Mouse (Mus musculus): ENCODE data around the gene Cry1. TPM values are rescaled to one million over a fixed set of nuclear protein-coding genes. Genes with fewer than 3 reads are reported as not detected.

The Cry1 gene
- polyA plus RNA-seq, 1 experiment from 2014 or later, result 14.7 TPM

GRCm38 (mm10) chr10:85183619-85184018 is 1.2 kb downstream of the Cry1 start:
- Histone ChIP-seq H3K4me1 (ENCODE audit: control insufficient read depth, insufficient read depth, low read length) (peaks cover 7% of the 10 kb centered on the region), H3K27ac (ENCODE audit: low read depth, low read length) (no peak overlapping the region), H3K27me3 (ENCODE audit: control insufficient read depth, insufficient read depth, low read length) (no peaks in the 10 kb centered on the region), H3K4me3 (ENCODE audit: low read depth, low read length) (peak overlapping the region; percentile 79), H3K9ac (ENCODE audit: low read depth, low read length) (peak overlapping the region; percentile 54), H3K36me3 (ENCODE audit: control insufficient read depth, insufficient read depth, low read length) (no peaks in the 10 kb centered on the region), H3K4me2 (peak overlapping the region; percentile 86), H3K9me3 (replicated peaks; ENCODE audit: control insufficient read depth, low read length) (no peaks in the 10 kb centered on the region)
- 3% methylated on average over 11 of the region's 11 CpGs for WGBS (ENCODE audit: insufficient replicate concordance)
- no peak for ATAC-seq (replicated peaks; ENCODE audit: insufficient number of reproducible peaks, low FRiP score, low TSS enrichment)

GRCm38 (mm10) chr10:85182766-85183165 is 2.1 kb downstream of the Cry1 start:
- Histone ChIP-seq H3K4me2 (peak overlapping the region; percentile 86), H3K4me3 (ENCODE audit: low read depth, low read length) (no peak overlapping the region), H3K9me3 (replicated peaks; ENCODE audit: control insufficient read depth, low read length) (no peaks in the 10 kb centered on the region), H3K36me3 (ENCODE audit: control insufficient read depth, insufficient read depth, low read length) (no peaks in the 10 kb centered on the region), H3K4me1 (ENCODE audit: control insufficient read depth, insufficient read depth, low read length) (peaks cover 7% of the 10 kb centered on the region), H3K27ac (ENCODE audit: low read depth, low read length) (no peak overlapping the region), H3K9ac (ENCODE audit: low read depth, low read length) (no peak overlapping the region), H3K27me3 (ENCODE audit: control insufficient read depth, insufficient read depth, low read length) (no peaks in the 10 kb centered on the region)
- no peak for ATAC-seq (replicated peaks; ENCODE audit: insufficient number of reproducible peaks, low FRiP score, low TSS enrichment)
- WGBS (ENCODE audit: insufficient replicate concordance), result 88% methylated on average over 10 of the region's 10 CpGs

- WGBS (ENCODE audit: insufficient replicate concordance), result 71% methylated on average over 2 of the region's 2 CpGs
- Histone ChIP-seq H3K4me3 (ENCODE audit: low read depth, low read length) (no peak overlapping the region), H3K4me2 (no peak overlapping the region), H3K9me3 (replicated peaks; ENCODE audit: control insufficient read depth, low read length) (no peaks in the 10 kb centered on the region), H3K9ac (ENCODE audit: low read depth, low read length) (no peak overlapping the region), H3K36me3 (ENCODE audit: control insufficient read depth, insufficient read depth, low read length) (no peaks in the 10 kb centered on the region), H3K4me1 (ENCODE audit: control insufficient read depth, insufficient read depth, low read length) (no peaks in the 10 kb centered on the region), H3K27me3 (ENCODE audit: control insufficient read depth, insufficient read depth, low read length) (no peaks in the 10 kb centered on the region), H3K27ac (ENCODE audit: low read depth, low read length) (no peak overlapping the region)
- no peak for ATAC-seq (replicated peaks; ENCODE audit: insufficient number of reproducible peaks, low FRiP score, low TSS enrichment)
Measured at GRCm38 (mm10) chr10:85176640-85177039, 8.2 kb downstream of the Cry1 start.

GRCm38 (mm10) chr10:85165306-85165705 is 19.6 kb downstream of the Cry1 start:
- Histone ChIP-seq H3K27ac (ENCODE audit: low read depth, low read length) (no peak overlapping the region), H3K9me3 (replicated peaks; ENCODE audit: control insufficient read depth, low read length) (no peaks in the 10 kb centered on the region), H3K27me3 (ENCODE audit: control insufficient read depth, insufficient read depth, low read length) (no peaks in the 10 kb centered on the region), H3K36me3 (ENCODE audit: control insufficient read depth, insufficient read depth, low read length) (no peaks in the 10 kb centered on the region), H3K4me1 (ENCODE audit: control insufficient read depth, insufficient read depth, low read length) (no peaks in the 10 kb centered on the region), H3K9ac (ENCODE audit: low read depth, low read length) (no peak overlapping the region), H3K4me2 (no peak overlapping the region), H3K4me3 (ENCODE audit: low read depth, low read length) (no peak overlapping the region)
- ATAC-seq (replicated peaks; ENCODE audit: insufficient number of reproducible peaks, low FRiP score, low TSS enrichment), result no peak
- 82% methylated on average over 5 of the region's 5 CpGs for WGBS (ENCODE audit: insufficient replicate concordance)

- no peaks in the 10 kb centered on the region for H3K27me3 ChIP-seq (ENCODE audit: control insufficient read depth, insufficient read depth, low read length)
- H3K9ac ChIP-seq (ENCODE audit: low read depth, low read length), result no peak overlapping the region
- no peaks in the 10 kb centered on the region for H3K4me1 ChIP-seq (ENCODE audit: control insufficient read depth, insufficient read depth, low read length)
- no peaks in the 10 kb centered on the region for H3K36me3 ChIP-seq (ENCODE audit: control insufficient read depth, insufficient read depth, low read length)
- H3K9me3 ChIP-seq (replicated peaks; ENCODE audit: control insufficient read depth, low read length), result no peaks in the 10 kb centered on the region
- no peak overlapping the region for H3K27ac ChIP-seq (ENCODE audit: low read depth, low read length)
- no peak overlapping the region for H3K4me2 ChIP-seq
- H3K4me3 ChIP-seq (ENCODE audit: low read depth, low read length), result no peak overlapping the region
- WGBS (ENCODE audit: insufficient replicate concordance), result 88% methylated on average over 13 of the region's 13 CpGs
- no peak for ATAC-seq (replicated peaks; ENCODE audit: insufficient number of reproducible peaks, low FRiP score, low TSS enrichment)
Measured at GRCm38 (mm10) chr10:85164791-85165190, 20.1 kb downstream of the Cry1 start.

GRCm38 (mm10) chr10:85161745-85162351 is 23.0 kb downstream of the Cry1 start:
- no peak overlapping the region for H3K27ac ChIP-seq (ENCODE audit: low read depth, low read length)
- no peaks in the 10 kb centered on the region for H3K9me3 ChIP-seq (replicated peaks; ENCODE audit: control insufficient read depth, low read length)
- H3K4me1 ChIP-seq (ENCODE audit: control insufficient read depth, insufficient read depth, low read length), result no peaks in the 10 kb centered on the region
- H3K27me3 ChIP-seq (ENCODE audit: control insufficient read depth, insufficient read depth, low read length), result no peaks in the 10 kb centered on the region
- H3K36me3 ChIP-seq (ENCODE audit: control insufficient read depth, insufficient read depth, low read length), result no peaks in the 10 kb centered on the region
- no peak overlapping the region for H3K9ac ChIP-seq (ENCODE audit: low read depth, low read length)
- WGBS (ENCODE audit: insufficient replicate concordance), result 76% methylated on average over 5 of the region's 5 CpGs
- no peak overlapping the region for H3K4me3 ChIP-seq (ENCODE audit: low read depth, low read length)
- H3K4me2 ChIP-seq, result no peak overlapping the region
- no peak for ATAC-seq (replicated peaks; ENCODE audit: insufficient number of reproducible peaks, low FRiP score, low TSS enrichment)

- no peak overlapping the region for H3K4me2 ChIP-seq
- no peak for ATAC-seq (replicated peaks; ENCODE audit: insufficient number of reproducible peaks, low FRiP score, low TSS enrichment)
- H3K36me3 ChIP-seq (ENCODE audit: control insufficient read depth, insufficient read depth, low read length), result no peaks in the 10 kb centered on the region
- H3K27ac ChIP-seq (ENCODE audit: low read depth, low read length), result no peak overlapping the region
- 65% methylated on average over 1 of the region's 1 CpGs for WGBS (ENCODE audit: insufficient replicate concordance)
- H3K9ac ChIP-seq (ENCODE audit: low read depth, low read length), result no peak overlapping the region
- H3K9me3 ChIP-seq (replicated peaks; ENCODE audit: control insufficient read depth, low read length), result no peaks in the 10 kb centered on the region
- H3K27me3 ChIP-seq (ENCODE audit: control insufficient read depth, insufficient read depth, low read length), result no peaks in the 10 kb centered on the region
- no peaks in the 10 kb centered on the region for H3K4me1 ChIP-seq (ENCODE audit: control insufficient read depth, insufficient read depth, low read length)
- no peak overlapping the region for H3K4me3 ChIP-seq (ENCODE audit: low read depth, low read length)
Measured at GRCm38 (mm10) chr10:85159989-85160619, 24.8 kb downstream of the Cry1 start.

GRCm38 (mm10) chr10:85157451-85157850 is 27.4 kb downstream of the Cry1 start:
- no peak for ATAC-seq (replicated peaks; ENCODE audit: insufficient number of reproducible peaks, low FRiP score, low TSS enrichment)
- Histone ChIP-seq H3K4me2 (no peak overlapping the region), H3K36me3 (ENCODE audit: control insufficient read depth, insufficient read depth, low read length) (no peaks in the 10 kb centered on the region), H3K9ac (ENCODE audit: low read depth, low read length) (no peak overlapping the region), H3K9me3 (replicated peaks; ENCODE audit: control insufficient read depth, low read length) (no peaks in the 10 kb centered on the region), H3K27ac (ENCODE audit: low read depth, low read length) (no peak overlapping the region), H3K4me1 (ENCODE audit: control insufficient read depth, insufficient read depth, low read length) (no peaks in the 10 kb centered on the region), H3K4me3 (ENCODE audit: low read depth, low read length) (no peak overlapping the region), H3K27me3 (ENCODE audit: control insufficient read depth, insufficient read depth, low read length) (no peaks in the 10 kb centered on the region)
- 88% methylated on average over 7 of the region's 7 CpGs for WGBS (ENCODE audit: insufficient replicate concordance)

GRCm38 (mm10) chr10:85154195-85154594 is 30.7 kb downstream of the Cry1 start:
- Histone ChIP-seq H3K4me1 (ENCODE audit: control insufficient read depth, insufficient read depth, low read length) (no peaks in the 10 kb centered on the region), H3K27me3 (ENCODE audit: control insufficient read depth, insufficient read depth, low read length) (no peaks in the 10 kb centered on the region), H3K4me2 (no peak overlapping the region), H3K9me3 (replicated peaks; ENCODE audit: control insufficient read depth, low read length) (no peaks in the 10 kb centered on the region), H3K4me3 (ENCODE audit: low read depth, low read length) (no peak overlapping the region), H3K27ac (ENCODE audit: low read depth, low read length) (no peak overlapping the region), H3K36me3 (ENCODE audit: control insufficient read depth, insufficient read depth, low read length) (no peaks in the 10 kb centered on the region), H3K9ac (ENCODE audit: low read depth, low read length) (no peak overlapping the region)
- ATAC-seq (replicated peaks; ENCODE audit: insufficient number of reproducible peaks, low FRiP score, low TSS enrichment), result no peak
- 22% methylated on average over 2 of the region's 2 CpGs for WGBS (ENCODE audit: insufficient replicate concordance)
